Mouse (Mus musculus): ENCODE results near the gene Aox2. TPM values are rescaled to one million over a fixed set of nuclear protein-coding genes. Genes with fewer than 3 reads are reported as not detected.

Aox2 gene
- total and polyA plus RNA-seq, 3 experiments, result not detected

GRCm38 (mm10) chr1:58308594-58308993 lies 30.5 kb downstream of the Aox2 start:
- H3K79me2 ChIP-seq (replicated peaks; ENCODE audit: control insufficient read depth, extremely low read depth, insufficient read depth, poor library complexity, severe bottlenecking), result no peaks in the 10 kb centered on the region
- H3K4me2 ChIP-seq (ENCODE audit: insufficient read depth, low read depth, poor library complexity, severe bottlenecking), result peak overlapping the region; percentile 16
- no peaks in the 10 kb centered on the region for H3K36me3 ChIP-seq (replicated peaks in 1 of 2; ENCODE audit: control insufficient read depth in 1 of 2, insufficient read depth in 1 of 2, low read length in 1 of 2)
- H3K4me1 ChIP-seq (ENCODE audit: control insufficient read depth in 1 of 2, insufficient read depth in 2 of 2), result peaks cover 11 to 33% of the 10 kb centered on the region in 2 experiments
- no peaks in the 10 kb centered on the region for H3K27me3 ChIP-seq (replicated peaks)
- dilution Hi-C loops (cut with MboI; ENCODE audit: extremely low pct_ligation_motif_present, extremely low pct_unique_long_range_greater_than_20kb, low sequenced_read_pairs), result no loop called here
- peak; percentile 43 for DNase-seq (ENCODE audit: extremely low read depth)
- H3K27ac ChIP-seq (ENCODE audit: insufficient read depth, low read depth), result no peak overlapping the region
- in situ Hi-C loops (cut with MboI; ENCODE audit: low pct_ligation_motif_present, low pct_unique_long_range_greater_than_20kb, low sequenced_read_pairs), result no loop called here
- H3K9ac ChIP-seq (ENCODE audit: insufficient read depth, low read depth), result no peak overlapping the region
- TF ChIP-seq EP300 (IDR thresholded peaks at IDR 0.05; ENCODE audit: low read length) (peak; percentile 31; the same call in 1 of the 2 replicates), POLR2A (IDR thresholded peaks at IDR 0.05; ENCODE audit: low read depth, low read length) (no peak), MXI1 (IDR thresholded peaks at IDR 0.05; ENCODE audit: low read depth, low read length) (0 out of 2 replicates have a peak, but pooled peaks have one; percentile 28), SMC3 (IDR thresholded peaks at IDR 0.05; ENCODE audit: low read depth, low read length) (no peak), ZNF384 (IDR thresholded peaks at IDR 0.05; ENCODE audit: low read depth, low read length) (no peak), ETS1 (conservative IDR thresholded peaks at IDR 0.05; ENCODE audit: low read depth, low read length) (peak; percentile 51), KAT2A (IDR thresholded peaks at IDR 0.05; ENCODE audit: insufficient replicate concordance, low read length) (no peak), GABPA (IDR thresholded peaks at IDR 0.05; ENCODE audit: insufficient replicate concordance, low read depth, low read length) (no peak), USF1 (IDR thresholded peaks at IDR 0.05; ENCODE audit: low read depth, low read length) (no peak), RAD21 (IDR thresholded peaks at IDR 0.05; ENCODE audit: low read depth, low read length) (no peak), IRF4 (IDR thresholded peaks at IDR 0.05; ENCODE audit: low read depth, low read length) (peak; percentile 56), NRF1 (IDR thresholded peaks at IDR 0.05; ENCODE audit: low read depth, low read length) (no peak), MAZ (IDR thresholded peaks at IDR 0.05; ENCODE audit: low read depth, low read length) (0 out of 2 replicates have a peak, but pooled peaks have one; percentile 27)
- no peaks in the 10 kb centered on the region for H3K9me3 ChIP-seq (replicated peaks; ENCODE audit: low read length)
- H3K4me3 ChIP-seq (replicated peaks in 1 of 3; ENCODE audit: low read depth in 2 of 3, low read length in 2 of 3, poor library complexity in 1 of 3), result no peak overlapping the region

GRCm38 (mm10) chr1:58309853-58310252 lies 31.7 kb downstream of the Aox2 start:
- DNase-seq (ENCODE audit: extremely low read depth), result no peak
- in situ Hi-C loops (cut with MboI; ENCODE audit: low pct_ligation_motif_present, low pct_unique_long_range_greater_than_20kb, low sequenced_read_pairs) (no loop called here), dilution Hi-C loops (cut with MboI; ENCODE audit: extremely low pct_ligation_motif_present, extremely low pct_unique_long_range_greater_than_20kb, low sequenced_read_pairs) (no loop called here)
- no peaks in the 10 kb centered on the region for H3K27me3 ChIP-seq (replicated peaks)
- TF ChIP-seq IRF4 (IDR thresholded peaks at IDR 0.05; ENCODE audit: low read depth, low read length), result no peak
- TF ChIP-seq SIN3A (IDR thresholded peaks at IDR 0.05; ENCODE audit: low read length), result no peak
- no peak for TF ChIP-seq MXI1 (IDR thresholded peaks at IDR 0.05; ENCODE audit: low read depth, low read length)
- peaks cover 11 to 25% of the 10 kb centered on the region in 2 experiments for H3K4me1 ChIP-seq (ENCODE audit: control insufficient read depth in 1 of 2, insufficient read depth in 2 of 2)
- no peak overlapping the region for H3K4me2 ChIP-seq (ENCODE audit: insufficient read depth, low read depth, poor library complexity, severe bottlenecking)
- no peaks in the 10 kb centered on the region for H3K79me2 ChIP-seq (replicated peaks; ENCODE audit: control insufficient read depth, extremely low read depth, insufficient read depth, poor library complexity, severe bottlenecking)
- H3K36me3 ChIP-seq (replicated peaks in 1 of 2; ENCODE audit: control insufficient read depth in 1 of 2, insufficient read depth in 1 of 2, low read length in 1 of 2), result no peaks in the 10 kb centered on the region
- H3K27ac ChIP-seq (ENCODE audit: insufficient read depth, low read depth), result no peak overlapping the region
- no peak overlapping the region for H3K4me3 ChIP-seq (replicated peaks in 1 of 3; ENCODE audit: low read depth in 2 of 3, low read length in 2 of 3, poor library complexity in 1 of 3)
- H3K9ac ChIP-seq (ENCODE audit: insufficient read depth, low read depth), result no peak overlapping the region
- H3K9me3 ChIP-seq (replicated peaks; ENCODE audit: low read length), result no peaks in the 10 kb centered on the region
